Mouse (Mus musculus): Measurements from ENCODE around the gene Togaram2. TPM values are rescaled to one million over a fixed set of nuclear protein-coding genes. Genes with fewer than 3 reads are reported as not detected.
"Not testable (repeated sequence)": the region's sequence is repeated elsewhere in the genome, so short reads cannot be mapped to it uniquely, and the experiment has no call there.

Gene Togaram2
- polyA plus RNA-seq, 1 experiment from 2014 or later, result not detected

- peaks cover 14% of the 10 kb centered on the region; the same call in 1 of the 2 replicates for H3K9me3 ChIP-seq
- no peaks in the 10 kb centered on the region for H3K4me1 ChIP-seq (replicated peaks)
- no peak overlapping the region for H3K4me3 ChIP-seq (replicated peaks)
- no peak overlapping the region for H3K4me2 ChIP-seq
- no peak overlapping the region for H3K9ac ChIP-seq (replicated peaks)
- no peaks in the 10 kb centered on the region for H3K36me3 ChIP-seq
- H3K27ac ChIP-seq, result no peak overlapping the region
- H3K27me3 ChIP-seq, result no peaks in the 10 kb centered on the region
- 65% methylated on average over 2 of the region's 2 CpGs for WGBS
- no peak for ATAC-seq (ENCODE audit: insufficient number of reproducible peaks, insufficient read depth, low FRiP score, low TSS enrichment, low read depth)
These were observed 57.6 kb downstream of the Togaram2 start for GRCm38 (mm10) chr17:71730655-71731054.

- Histone ChIP-seq H3K27me3 (no peaks in the 10 kb centered on the region), H3K4me1 (replicated peaks) (no peaks in the 10 kb centered on the region), H3K9ac (replicated peaks) (no peak overlapping the region), H3K27ac (no peak overlapping the region), H3K4me2 (no peak overlapping the region), H3K4me3 (replicated peaks) (no peak overlapping the region), H3K9me3 (peaks cover 14% of the 10 kb centered on the region; the same call in 1 of the 2 replicates), H3K36me3 (no peaks in the 10 kb centered on the region)
- no peak for ATAC-seq (ENCODE audit: insufficient number of reproducible peaks, insufficient read depth, low FRiP score, low TSS enrichment, low read depth)
- WGBS, result 66% methylated on average over 3 of the region's 3 CpGs
These were observed 63.4 kb downstream of the Togaram2 start for GRCm38 (mm10) chr17:71736442-71736841.

- Histone ChIP-seq H3K4me1 (replicated peaks) (0 out of 2 replicates have a peak, but pooled peaks cover 6% of the 10 kb centered on the region), H3K36me3 (no peaks in the 10 kb centered on the region), H3K4me2 (no peak overlapping the region), H3K9me3 (no peaks in the 10 kb centered on the region), H3K27ac (no peak overlapping the region), H3K4me3 (replicated peaks) (no peak overlapping the region), H3K27me3 (no peaks in the 10 kb centered on the region; the same call in 1 of the 2 replicates), H3K9ac (replicated peaks) (no peak overlapping the region)
- WGBS, result 81% methylated on average over 3 of the region's 3 CpGs
- no peak for ATAC-seq (ENCODE audit: insufficient number of reproducible peaks, insufficient read depth, low FRiP score, low TSS enrichment, low read depth)
These were observed 69.1 kb downstream of the Togaram2 start for GRCm38 (mm10) chr17:71742156-71742555.

GRCm38 (mm10) chr17:71742935-71743334 is 69.9 kb downstream of the Togaram2 start:
- Histone ChIP-seq H3K27ac (no peak overlapping the region), H3K9me3 (no peaks in the 10 kb centered on the region), H3K4me3 (replicated peaks) (no peak overlapping the region), H3K9ac (replicated peaks) (no peak overlapping the region), H3K27me3 (no peaks in the 10 kb centered on the region; the same call in 1 of the 2 replicates), H3K4me1 (replicated peaks) (0 out of 2 replicates have a peak, but pooled peaks cover 6% of the 10 kb centered on the region), H3K4me2 (no peak overlapping the region), H3K36me3 (no peaks in the 10 kb centered on the region)
- no peak for ATAC-seq (ENCODE audit: insufficient number of reproducible peaks, insufficient read depth, low FRiP score, low TSS enrichment, low read depth)
- 51% methylated on average over 5 of the region's 5 CpGs for WGBS

- no peak overlapping the region for H3K27ac ChIP-seq
- H3K9ac ChIP-seq (replicated peaks), result no peak overlapping the region
- no peaks in the 10 kb centered on the region for H3K36me3 ChIP-seq
- H3K9me3 ChIP-seq, result no peaks in the 10 kb centered on the region
- H3K4me3 ChIP-seq (replicated peaks), result no peak overlapping the region
- no peak for ATAC-seq (ENCODE audit: insufficient number of reproducible peaks, insufficient read depth, low FRiP score, low TSS enrichment, low read depth)
- H3K4me2 ChIP-seq, result no peak overlapping the region
- peaks cover 5% of the 10 kb centered on the region; the same call in 1 of the 2 replicates for H3K27me3 ChIP-seq
- WGBS, result 72% methylated on average over 9 of the region's 9 CpGs
- H3K4me1 ChIP-seq (replicated peaks), result 0 out of 2 replicates have a peak, but pooled peaks cover 6% of the 10 kb centered on the region
These were observed 73.1 kb downstream of the Togaram2 start for GRCm38 (mm10) chr17:71746114-71746513.

- Histone ChIP-seq H3K4me2 (no peak overlapping the region), H3K27ac (no peak overlapping the region), H3K27me3 (peaks cover 5% of the 10 kb centered on the region; the same call in 1 of the 2 replicates), H3K4me1 (replicated peaks) (0 out of 2 replicates have a peak, but pooled peaks cover 6% of the 10 kb centered on the region), H3K9me3 (no peaks in the 10 kb centered on the region), H3K9ac (replicated peaks) (no peak overlapping the region), H3K4me3 (replicated peaks) (no peak overlapping the region), H3K36me3 (no peaks in the 10 kb centered on the region)
- 89% methylated on average over 8 of the region's 8 CpGs for WGBS
- no peak for ATAC-seq (ENCODE audit: insufficient number of reproducible peaks, insufficient read depth, low FRiP score, low TSS enrichment, low read depth)
These were observed 74.5 kb downstream of the Togaram2 start for GRCm38 (mm10) chr17:71747561-71747960.

GRCm38 (mm10) chr17:71749616-71750168 is 76.6 kb downstream of the Togaram2 start:
- ATAC-seq (ENCODE audit: insufficient number of reproducible peaks, insufficient read depth, low FRiP score, low TSS enrichment, low read depth), result no peak
- WGBS, result 84% methylated on average over 9 of the region's 9 CpGs
- H3K4me3 ChIP-seq (replicated peaks), result no peak overlapping the region
- H3K9ac ChIP-seq (replicated peaks), result no peak overlapping the region
- no peaks in the 10 kb centered on the region for H3K4me1 ChIP-seq (replicated peaks)
- H3K4me2 ChIP-seq, result no peak overlapping the region
- no peaks in the 10 kb centered on the region for H3K36me3 ChIP-seq
- H3K9me3 ChIP-seq, result no peaks in the 10 kb centered on the region
- no peak overlapping the region for H3K27ac ChIP-seq
- peaks cover 5% of the 10 kb centered on the region; the same call in 1 of the 2 replicates for H3K27me3 ChIP-seq

GRCm38 (mm10) chr17:71752831-71753230 is 79.8 kb downstream of the Togaram2 start, which contains the start of gene Pcare:
Pcare (minus strand) TSS chr17:71752894.
- WGBS, result 48% methylated on average over 10 of the region's 10 CpGs
- Histone ChIP-seq H3K4me3 (replicated peaks) (no peak within 1 kb of the TSS), H3K9me3 (no peaks in the 10 kb centered on the region), H3K4me2 (no peak within 1 kb of the TSS), H3K36me3 (no peaks in the 10 kb centered on the region), H3K9ac (replicated peaks) (no peak within 1 kb of the TSS), H3K27ac (no peak within 1 kb of the TSS), H3K4me1 (replicated peaks) (no peaks in the 10 kb centered on the region), H3K27me3 (0 out of 2 replicates have a peak, but pooled peaks cover 5% of the 10 kb centered on the region)
- ATAC-seq (ENCODE audit: insufficient number of reproducible peaks, insufficient read depth, low FRiP score, low TSS enrichment, low read depth), result no peak

- no peaks in the 10 kb centered on the region for H3K27me3 ChIP-seq
- no peak overlapping the region for H3K9ac ChIP-seq (replicated peaks)
- ATAC-seq (ENCODE audit: insufficient number of reproducible peaks, insufficient read depth, low FRiP score, low TSS enrichment, low read depth), result no peak
- no peaks in the 10 kb centered on the region for H3K36me3 ChIP-seq
- H3K9me3 ChIP-seq, result peaks cover 4% of the 10 kb centered on the region; the same call in 1 of the 2 replicates
- H3K4me2 ChIP-seq, result no peak overlapping the region
- WGBS, result 85% methylated on average over 7 of the region's 7 CpGs
- no peak overlapping the region for H3K4me3 ChIP-seq (replicated peaks)
- H3K27ac ChIP-seq, result no peak overlapping the region
- no peaks in the 10 kb centered on the region for H3K4me1 ChIP-seq (replicated peaks)
These were observed 87.5 kb downstream of the Togaram2 start for GRCm38 (mm10) chr17:71760536-71760935.

GRCm38 (mm10) chr17:71768173-71768572 is 95.1 kb downstream of the Togaram2 start, which contains the start of gene Clip4:
Clip4 (plus strand) TSS chr17:71768473.
- not testable (repeated sequence) for H3K36me3 ChIP-seq; H3K27me3 ChIP-seq; H3K27ac ChIP-seq; H3K9ac ChIP-seq (replicated peaks); ATAC-seq (ENCODE audit: insufficient number of reproducible peaks, insufficient read depth, low FRiP score, low TSS enrichment, low read depth); H3K9me3 ChIP-seq; H3K4me1 ChIP-seq (replicated peaks); H3K4me2 ChIP-seq; H3K4me3 ChIP-seq (replicated peaks)
- 46% methylated on average over 1 of the region's 1 CpGs for WGBS

GRCm38 (mm10) chr17:71769564-71769963 is 96.5 kb downstream of the Togaram2 start:
- H3K9me3 ChIP-seq, result peaks cover 4% of the 10 kb centered on the region; the same call in 1 of the 2 replicates
- H3K4me3 ChIP-seq (replicated peaks), result no peak overlapping the region
- no peaks in the 10 kb centered on the region for H3K36me3 ChIP-seq
- no peak; the same call in 1 of the 2 replicates for ATAC-seq (ENCODE audit: insufficient number of reproducible peaks, insufficient read depth, low FRiP score, low TSS enrichment, low read depth)
- WGBS, result 41% methylated on average over 6 of the region's 6 CpGs
- no peak overlapping the region for H3K4me2 ChIP-seq
- H3K4me1 ChIP-seq (replicated peaks), result no peaks in the 10 kb centered on the region
- H3K27ac ChIP-seq, result no peak overlapping the region
- no peak overlapping the region for H3K9ac ChIP-seq (replicated peaks)
- 0 out of 2 replicates have a peak, but pooled peaks cover 4% of the 10 kb centered on the region for H3K27me3 ChIP-seq

All from limb, embryonic 12.5 days (tissue).